Mouse (Mus musculus): ENCODE data around the gene Atmin. TPM values are rescaled to one million over a fixed set of nuclear protein-coding genes. Genes with fewer than 3 reads are reported as not detected.

Gene Atmin
- polyA plus RNA-seq (2012; rRNA removed): 35.2 and 37.7 TPM in 2 replicates

DNA sequence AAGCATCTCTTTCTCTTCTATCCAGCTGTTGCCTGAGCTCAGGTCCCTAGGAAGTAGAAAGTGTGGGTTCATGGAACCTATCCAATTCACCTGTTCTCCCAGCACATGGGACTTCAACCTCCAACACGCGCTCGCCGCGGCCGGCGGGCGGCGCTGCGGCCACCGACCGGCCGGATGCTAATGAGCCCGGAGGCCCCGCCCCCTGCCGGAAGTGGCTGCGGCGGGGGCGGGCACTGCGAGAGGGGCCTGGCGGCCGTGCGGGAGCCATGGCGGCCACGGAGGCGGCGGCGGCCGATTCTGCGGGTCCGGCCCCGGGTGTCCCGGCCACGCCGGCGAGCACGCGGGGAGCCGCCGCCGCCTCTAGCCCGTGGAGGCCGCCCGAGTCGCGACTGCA, at the start of gene Atmin:
Gene Atmin, plus strand, starts transcription at position 233 of the 394 bp plus-strand sequence.
- Histone ChIP-seq H3K4me3 (ENCODE audit: control insufficient read depth, low read depth, low read length) (peak within 1 kb of the TSS; percentile 94), H3K27ac (ENCODE audit: control insufficient read depth, insufficient read depth, low read depth, low read length) (peak within 1 kb of the TSS; percentile 54), H3K27me3 (ENCODE audit: control insufficient read depth, insufficient read depth, low read length) (no peaks in the 10 kb centered on the region), H3K36me3 (ENCODE audit: control insufficient read depth, insufficient read depth, low read length) (no peaks in the 10 kb centered on the region), H3K4me1 (ENCODE audit: control insufficient read depth, insufficient read depth, low read length) (peaks cover 16% of the 10 kb centered on the region)
- peak; percentile 46; the same call in 1 of the 2 replicates for TF ChIP-seq CTCF (IDR thresholded peaks at IDR 0.05; ENCODE audit: control insufficient read depth, insufficient read depth, insufficient replicate concordance, low read depth, low read length)
- peak; percentile 62; the same call in 1 of the 2 replicates for TF ChIP-seq POLR2A (IDR thresholded peaks at IDR 0.05; ENCODE audit: control insufficient read depth, low read depth, low read length)

DNA sequence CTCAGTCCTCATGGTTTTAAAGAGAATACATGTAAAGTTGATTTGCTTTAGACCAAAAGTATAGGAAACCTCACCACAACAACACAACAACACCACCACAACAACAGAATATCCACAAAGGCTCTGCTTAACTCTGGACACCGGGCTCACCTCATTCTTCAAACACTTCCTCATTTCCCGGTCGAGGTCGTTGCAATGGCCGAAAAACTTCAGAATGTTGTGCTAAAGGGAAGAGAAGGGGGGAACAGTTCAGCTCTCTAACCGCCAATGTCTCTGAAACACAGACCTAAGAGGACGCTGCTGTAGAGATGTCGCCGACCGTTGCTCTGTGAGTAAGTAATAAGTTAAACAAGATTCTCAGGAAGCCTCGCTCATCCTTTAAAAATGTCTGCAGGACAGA, 49.3 kb upstream of the Atmin start:
- TF ChIP-seq POLR2A (IDR thresholded peaks at IDR 0.05; ENCODE audit: control insufficient read depth, low read depth, low read length) (no peak), CTCF (IDR thresholded peaks at IDR 0.05; ENCODE audit: control insufficient read depth, insufficient read depth, insufficient replicate concordance, low read depth, low read length) (no peak)
- no peaks in the 10 kb centered on the region for H3K36me3 ChIP-seq (ENCODE audit: control insufficient read depth, insufficient read depth, low read length)
- peak overlapping the region; percentile 51 for H3K4me3 ChIP-seq (ENCODE audit: control insufficient read depth, low read depth, low read length)
- no peaks in the 10 kb centered on the region for H3K4me1 ChIP-seq (ENCODE audit: control insufficient read depth, insufficient read depth, low read length)
- no peaks in the 10 kb centered on the region for H3K27me3 ChIP-seq (ENCODE audit: control insufficient read depth, insufficient read depth, low read length)
- H3K27ac ChIP-seq (ENCODE audit: control insufficient read depth, insufficient read depth, low read depth, low read length): no peak overlapping the region

DNA sequence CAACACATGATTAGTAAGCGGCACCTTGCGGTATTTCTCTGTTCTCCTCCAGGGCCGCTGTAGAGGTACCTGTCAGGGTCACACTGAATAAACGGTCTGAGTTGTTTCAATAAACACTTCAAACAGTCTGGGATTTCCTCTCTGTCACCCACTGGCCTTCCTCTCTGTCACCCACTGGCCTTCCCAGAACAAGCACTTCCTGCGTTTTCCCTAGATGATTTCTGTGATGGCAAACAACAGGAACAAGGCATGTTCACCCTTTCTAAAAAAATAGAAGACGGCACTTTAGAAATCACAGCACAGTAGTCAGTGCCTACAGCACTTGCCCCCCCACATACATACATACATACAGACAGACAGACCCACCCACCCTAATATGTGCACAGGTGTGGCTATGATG, 47.7 kb upstream of the Atmin start:
- TF ChIP-seq CTCF (IDR thresholded peaks at IDR 0.05; ENCODE audit: control insufficient read depth, insufficient read depth, insufficient replicate concordance, low read depth, low read length) (no peak), POLR2A (IDR thresholded peaks at IDR 0.05; ENCODE audit: control insufficient read depth, low read depth, low read length) (no peak)
- Histone ChIP-seq H3K36me3 (ENCODE audit: control insufficient read depth, insufficient read depth, low read length) (no peaks in the 10 kb centered on the region), H3K4me3 (ENCODE audit: control insufficient read depth, low read depth, low read length) (no peak overlapping the region), H3K4me1 (ENCODE audit: control insufficient read depth, insufficient read depth, low read length) (no peaks in the 10 kb centered on the region), H3K27ac (ENCODE audit: control insufficient read depth, insufficient read depth, low read depth, low read length) (no peak overlapping the region), H3K27me3 (ENCODE audit: control insufficient read depth, insufficient read depth, low read length) (no peaks in the 10 kb centered on the region)

DNA sequence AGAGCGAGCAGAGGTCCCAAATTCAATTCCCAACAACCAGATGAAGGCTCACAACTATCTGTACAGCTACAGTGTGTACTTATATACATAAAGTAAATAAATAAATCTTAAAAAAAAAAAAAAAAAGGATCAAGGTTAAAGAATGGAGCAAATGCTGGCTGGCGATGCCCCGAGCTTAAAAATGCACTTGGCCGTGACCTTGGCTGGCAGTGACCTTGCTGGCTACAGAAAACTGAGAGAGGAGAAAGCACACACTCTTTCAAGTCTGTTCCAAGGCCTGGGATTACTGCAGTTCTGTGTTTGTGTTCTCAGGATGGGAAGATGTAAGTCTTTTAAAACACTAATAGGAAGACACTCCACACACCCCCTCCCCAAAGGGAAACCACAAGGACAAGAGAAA, 38.5 kb upstream of the Atmin start:
- no peaks in the 10 kb centered on the region for H3K27me3 ChIP-seq (ENCODE audit: control insufficient read depth, insufficient read depth, low read length)

DNA sequence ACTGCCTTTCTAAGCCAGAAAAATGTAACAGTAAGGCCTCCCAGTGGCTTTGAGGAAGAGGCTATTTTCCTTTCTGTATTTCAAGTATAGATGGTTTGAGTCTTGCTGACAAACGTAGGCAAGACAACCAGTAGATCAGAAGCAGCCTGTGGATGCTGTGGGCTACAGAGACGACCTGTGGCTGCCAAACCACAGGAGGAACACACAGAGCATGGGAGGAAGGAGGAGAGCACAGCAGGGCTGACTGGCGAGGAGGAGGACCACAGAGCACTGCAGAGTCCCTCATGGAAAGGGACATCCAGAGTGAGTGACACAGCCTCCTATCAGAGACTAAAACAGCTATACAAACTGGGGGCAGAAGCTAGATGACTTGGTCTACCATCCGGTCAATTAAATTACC, 37.9 kb upstream of the Atmin start:
- no peak for TF ChIP-seq CTCF (IDR thresholded peaks at IDR 0.05; ENCODE audit: control insufficient read depth, insufficient read depth, insufficient replicate concordance, low read depth, low read length)
- TF ChIP-seq POLR2A (IDR thresholded peaks at IDR 0.05; ENCODE audit: control insufficient read depth, low read depth, low read length): no peak
- H3K4me1 ChIP-seq (ENCODE audit: control insufficient read depth, insufficient read depth, low read length): no peaks in the 10 kb centered on the region
- no peaks in the 10 kb centered on the region; the same call in 1 of the 2 replicates for H3K36me3 ChIP-seq (ENCODE audit: control insufficient read depth, insufficient read depth, low read length)
- H3K27me3 ChIP-seq (ENCODE audit: control insufficient read depth, insufficient read depth, low read length): no peaks in the 10 kb centered on the region
- no peak overlapping the region for H3K27ac ChIP-seq (ENCODE audit: control insufficient read depth, insufficient read depth, low read depth, low read length)
- H3K4me3 ChIP-seq (ENCODE audit: control insufficient read depth, low read depth, low read length): no peak overlapping the region

More for the DNA sequence above, 38.5 kb upstream of the Atmin start:
- Histone ChIP-seq H3K4me1 (ENCODE audit: control insufficient read depth, insufficient read depth, low read length) (no peaks in the 10 kb centered on the region), H3K36me3 (ENCODE audit: control insufficient read depth, insufficient read depth, low read length) (no peaks in the 10 kb centered on the region; the same call in 1 of the 2 replicates), H3K4me3 (ENCODE audit: control insufficient read depth, low read depth, low read length) (no peak overlapping the region), H3K27ac (ENCODE audit: control insufficient read depth, insufficient read depth, low read depth, low read length) (peak overlapping the region; percentile 7; the same call in 1 of the 2 replicates)
- no peak for TF ChIP-seq POLR2A (IDR thresholded peaks at IDR 0.05; ENCODE audit: control insufficient read depth, low read depth, low read length)
- TF ChIP-seq CTCF (IDR thresholded peaks at IDR 0.05; ENCODE audit: control insufficient read depth, insufficient read depth, insufficient replicate concordance, low read depth, low read length): no peak

DNA sequence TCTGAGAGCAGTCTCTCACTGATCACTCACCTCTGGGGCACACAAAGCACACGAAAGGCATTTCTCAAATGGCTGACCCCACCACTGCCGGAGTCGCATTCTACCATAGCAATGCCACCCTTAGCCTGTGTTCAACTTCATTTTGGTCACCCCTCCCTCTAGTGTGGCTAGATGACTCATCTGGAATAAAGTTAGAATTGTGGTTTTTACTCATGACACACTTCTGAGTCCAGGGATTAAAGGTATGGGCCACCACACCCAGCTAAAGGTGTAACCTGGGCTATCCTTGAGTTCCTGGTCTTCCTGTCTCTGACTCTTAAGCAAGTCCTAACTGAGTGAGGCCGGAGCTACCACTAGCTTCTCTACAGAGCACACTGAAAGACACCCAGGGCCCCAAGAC, 37.4 kb upstream of the Atmin start:
- Histone ChIP-seq H3K27ac (ENCODE audit: control insufficient read depth, insufficient read depth, low read depth, low read length) (no peak overlapping the region), H3K36me3 (ENCODE audit: control insufficient read depth, insufficient read depth, low read length) (no peaks in the 10 kb centered on the region; the same call in 1 of the 2 replicates), H3K4me3 (ENCODE audit: control insufficient read depth, low read depth, low read length) (no peak overlapping the region), H3K4me1 (ENCODE audit: control insufficient read depth, insufficient read depth, low read length) (no peaks in the 10 kb centered on the region), H3K27me3 (ENCODE audit: control insufficient read depth, insufficient read depth, low read length) (no peaks in the 10 kb centered on the region)
- TF ChIP-seq CTCF (IDR thresholded peaks at IDR 0.05; ENCODE audit: control insufficient read depth, insufficient read depth, insufficient replicate concordance, low read depth, low read length) (no peak), POLR2A (IDR thresholded peaks at IDR 0.05; ENCODE audit: control insufficient read depth, low read depth, low read length) (no peak)

DNA sequence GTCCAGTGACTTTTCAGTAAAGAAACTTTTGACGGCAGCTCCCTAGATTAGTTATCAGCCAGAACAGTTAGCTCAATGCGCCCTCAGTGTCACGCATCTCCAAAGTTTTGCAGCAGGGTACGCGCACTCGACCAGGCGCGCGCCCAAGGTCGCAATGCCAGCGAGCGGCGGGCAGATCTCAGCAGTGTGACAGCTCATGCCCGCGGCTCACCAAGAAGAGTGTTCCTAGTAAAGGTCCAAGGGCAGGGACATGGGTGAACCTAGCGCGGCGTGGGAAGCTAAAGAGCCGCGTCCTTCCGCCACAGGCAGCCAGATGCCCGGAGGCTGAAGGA, 22.2 kb upstream of the Atmin start:
- Histone ChIP-seq H3K36me3 (ENCODE audit: control insufficient read depth, insufficient read depth, low read length) (peaks cover 1% of the 10 kb centered on the region; the same call in 1 of the 2 replicates), H3K4me1 (ENCODE audit: control insufficient read depth, insufficient read depth, low read length) (peaks cover 4% of the 10 kb centered on the region), H3K27ac (ENCODE audit: control insufficient read depth, insufficient read depth, low read depth, low read length) (peak overlapping the region; percentile 95), H3K4me3 (ENCODE audit: control insufficient read depth, low read depth, low read length) (peak overlapping the region; percentile 98), H3K27me3 (ENCODE audit: control insufficient read depth, insufficient read depth, low read length) (no peaks in the 10 kb centered on the region)
- TF ChIP-seq CTCF (IDR thresholded peaks at IDR 0.05; ENCODE audit: control insufficient read depth, insufficient read depth, insufficient replicate concordance, low read depth, low read length) (no peak), POLR2A (IDR thresholded peaks at IDR 0.05; ENCODE audit: control insufficient read depth, low read depth, low read length) (no peak)

All from testis, adult 2 months (tissue).